Mouse (Mus musculus): ENCODE measurements at regions not wholly inside any gene's neighbourhood (a gene's known extent, or its start where the extent isn't known, plus 50 kb on each side); places are given as distances from the start of the nearest gene placed in this dataset.

GRCm38 (mm10) chr4:47610913-47611312, 136.5 kb downstream of the Sec61b start:
- in situ Hi-C loops (cut with MboI; ENCODE audit: low pct_unique_long_range_greater_than_20kb in 1 of 2, low sequenced_read_pairs in 2 of 2, unreplicated experiment in 1 of 2) = no loop called here

DNA sequence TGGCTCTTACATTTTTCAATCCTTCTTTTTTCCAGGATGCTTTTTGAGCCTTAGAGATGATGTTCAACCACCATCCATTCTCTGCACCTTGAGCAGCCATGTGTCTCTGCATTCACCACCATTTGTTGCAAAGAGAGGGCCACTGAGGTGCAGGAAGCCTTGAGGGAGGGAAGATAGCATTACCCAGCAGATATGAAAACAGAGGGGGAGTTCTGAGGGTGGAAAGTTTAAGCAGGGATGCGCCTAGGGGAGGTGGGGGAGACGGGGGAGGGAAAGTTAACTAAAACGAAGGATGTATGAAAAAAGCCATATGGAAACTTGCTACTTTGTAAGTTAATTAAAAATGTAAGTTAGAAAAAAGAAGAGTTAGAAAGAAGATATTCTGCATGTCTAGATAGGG, 142.1 kb downstream of the Sec61b start:
- in situ Hi-C loops (cut with MboI; ENCODE audit: low pct_unique_long_range_greater_than_20kb in 1 of 2, low sequenced_read_pairs in 2 of 2, unreplicated experiment in 1 of 2) = no loop called here

DNA sequence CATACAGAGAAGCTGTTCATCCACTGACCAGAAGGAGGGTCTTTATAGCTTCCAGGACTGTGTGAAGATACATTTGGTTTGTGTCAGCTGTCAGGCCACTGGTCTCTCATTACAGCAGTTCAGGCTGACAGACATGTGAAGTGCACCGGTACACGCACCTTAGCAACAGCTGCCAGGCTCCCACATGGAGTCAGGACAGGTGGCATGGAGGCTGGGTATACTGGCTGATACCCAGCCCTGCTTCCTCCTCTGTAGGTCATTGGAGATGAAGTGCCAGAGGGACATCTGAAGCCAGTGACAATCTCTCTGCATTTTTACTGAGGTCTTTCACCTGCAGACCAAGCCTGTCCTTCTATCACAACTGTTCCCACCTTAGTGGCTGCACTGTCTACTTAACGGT, 146.2 kb downstream of the Sec61b start:
- in situ Hi-C loops (cut with MboI; ENCODE audit: low pct_unique_long_range_greater_than_20kb in 1 of 2, low sequenced_read_pairs in 2 of 2, unreplicated experiment in 1 of 2) = no loop called here

DNA sequence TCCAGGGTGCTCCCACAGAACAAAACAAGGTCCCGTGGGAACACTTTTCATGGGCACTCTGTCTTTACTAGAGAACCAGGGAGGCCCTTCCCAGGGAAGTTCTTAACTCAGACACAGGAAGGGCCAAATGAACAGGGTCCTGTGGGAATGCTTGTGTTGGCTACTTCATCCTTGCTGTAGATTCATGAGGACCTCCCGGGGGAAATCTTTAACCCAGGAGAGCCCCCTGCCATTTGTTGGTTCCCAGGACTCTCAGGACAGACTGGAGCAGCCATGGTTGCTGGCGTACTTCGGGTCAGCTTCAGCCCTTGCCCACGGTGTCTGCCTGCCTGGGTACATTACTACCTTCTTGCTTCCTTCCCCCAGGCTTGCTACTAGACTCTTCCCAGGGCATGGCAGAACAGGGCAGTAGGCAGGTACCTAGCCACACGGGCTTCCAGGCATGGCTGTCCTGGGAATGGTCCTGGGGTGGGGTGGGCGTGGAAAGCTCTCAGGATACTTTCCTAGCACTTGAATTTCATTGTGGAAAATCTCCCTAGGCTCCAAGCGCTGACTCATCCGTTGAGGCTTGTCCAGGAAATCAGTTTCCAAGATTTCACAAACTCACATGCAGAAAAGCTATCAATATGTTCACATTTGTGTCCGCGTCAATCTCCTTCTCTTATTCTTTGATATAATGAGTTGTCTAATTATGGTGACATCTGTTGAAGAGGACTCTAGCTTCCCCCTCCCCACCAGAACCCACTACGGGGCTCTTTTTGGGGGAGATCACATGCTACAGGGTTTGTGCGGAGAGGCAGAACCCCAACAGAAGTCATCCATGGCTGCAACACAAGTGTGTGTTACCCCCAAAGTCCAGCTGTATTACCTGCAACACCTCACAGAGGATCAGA, 148.6 kb downstream of the Sec61b start:
- in situ Hi-C loops (cut with MboI; ENCODE audit: low pct_unique_long_range_greater_than_20kb in 1 of 2, low sequenced_read_pairs in 2 of 2, unreplicated experiment in 1 of 2) = no loop called here

GRCm38 (mm10) chr4:47630006-47630405, 155.5 kb downstream of the Sec61b start:
- in situ Hi-C loops (cut with MboI; ENCODE audit: low pct_unique_long_range_greater_than_20kb in 1 of 2, low sequenced_read_pairs in 2 of 2, unreplicated experiment in 1 of 2) = no loop called here

- in situ Hi-C loops (cut with MboI; ENCODE audit: low pct_unique_long_range_greater_than_20kb in 1 of 2, low sequenced_read_pairs in 2 of 2, unreplicated experiment in 1 of 2) = no loop called here
These were observed 156.0 kb downstream of the Sec61b start for GRCm38 (mm10) chr4:47630427-47630826.

- in situ Hi-C loops (cut with MboI; ENCODE audit: low pct_unique_long_range_greater_than_20kb in 1 of 2, low sequenced_read_pairs in 2 of 2, unreplicated experiment in 1 of 2) = no loop called here
These were observed 164.5 kb downstream of the Sec61b start for GRCm38 (mm10) chr4:47638876-47639494.

GRCm38 (mm10) chr4:47645093-47645492, 170.6 kb downstream of the Sec61b start:
- in situ Hi-C loops (cut with MboI; ENCODE audit: low pct_unique_long_range_greater_than_20kb in 1 of 2, low sequenced_read_pairs in 2 of 2, unreplicated experiment in 1 of 2) = no loop called here

DNA sequence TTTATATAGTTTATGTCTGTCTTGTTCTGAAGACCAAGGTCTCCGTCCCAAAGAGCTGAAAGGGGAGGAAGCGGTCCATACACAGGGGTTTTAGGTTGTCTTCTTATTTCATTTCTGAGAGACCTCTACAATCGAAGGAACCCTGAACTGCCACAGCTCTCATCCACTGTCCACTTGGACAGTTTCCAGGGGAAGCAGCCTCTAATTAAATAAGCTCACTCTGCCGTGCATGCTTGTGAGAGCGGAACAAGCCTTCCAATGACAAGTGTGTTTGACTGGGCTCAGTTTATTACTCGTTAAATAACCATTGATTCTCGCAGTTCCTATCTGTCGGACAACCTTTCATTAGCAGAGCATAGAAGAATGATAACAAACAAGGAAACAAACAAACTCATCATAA, 174.2 kb downstream of the Sec61b start:
- in situ Hi-C loops (cut with MboI; ENCODE audit: low pct_unique_long_range_greater_than_20kb in 1 of 2, low sequenced_read_pairs in 2 of 2, unreplicated experiment in 1 of 2) = no loop called here

- in situ Hi-C loops (cut with MboI; ENCODE audit: low pct_unique_long_range_greater_than_20kb in 1 of 2, low sequenced_read_pairs in 2 of 2, unreplicated experiment in 1 of 2) = no loop called here
These were observed 175.5 kb downstream of the Sec61b start for GRCm38 (mm10) chr4:47649951-47650350.

DNA sequence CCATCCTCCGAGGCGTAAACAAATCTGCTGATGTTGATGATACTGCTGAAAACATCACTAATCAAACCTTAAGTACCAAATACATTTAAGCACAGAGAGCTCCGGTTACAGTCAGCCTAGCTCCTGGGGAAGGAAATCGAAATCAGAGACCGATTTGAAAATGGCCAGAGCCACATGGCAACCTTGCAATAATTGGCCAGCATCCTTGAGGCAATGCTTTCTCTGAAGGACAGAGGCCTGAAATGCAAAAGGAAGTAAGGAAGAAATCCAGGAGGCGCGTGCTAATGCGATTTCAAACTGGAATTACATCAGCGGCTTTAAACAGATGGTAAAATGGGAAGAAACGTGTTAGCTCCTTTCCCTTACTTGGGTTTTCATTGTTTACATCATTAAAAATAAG, 177.1 kb downstream of the Sec61b start:
- in situ Hi-C loops (cut with MboI; ENCODE audit: low pct_unique_long_range_greater_than_20kb in 1 of 2, low sequenced_read_pairs in 2 of 2, unreplicated experiment in 1 of 2) = no loop called here

- in situ Hi-C loops (cut with MboI; ENCODE audit: low pct_unique_long_range_greater_than_20kb in 1 of 2, low sequenced_read_pairs in 2 of 2, unreplicated experiment in 1 of 2) = no loop called here
These were observed 178.7 kb downstream of the Sec61b start for GRCm38 (mm10) chr4:47653143-47653542.

DNA sequence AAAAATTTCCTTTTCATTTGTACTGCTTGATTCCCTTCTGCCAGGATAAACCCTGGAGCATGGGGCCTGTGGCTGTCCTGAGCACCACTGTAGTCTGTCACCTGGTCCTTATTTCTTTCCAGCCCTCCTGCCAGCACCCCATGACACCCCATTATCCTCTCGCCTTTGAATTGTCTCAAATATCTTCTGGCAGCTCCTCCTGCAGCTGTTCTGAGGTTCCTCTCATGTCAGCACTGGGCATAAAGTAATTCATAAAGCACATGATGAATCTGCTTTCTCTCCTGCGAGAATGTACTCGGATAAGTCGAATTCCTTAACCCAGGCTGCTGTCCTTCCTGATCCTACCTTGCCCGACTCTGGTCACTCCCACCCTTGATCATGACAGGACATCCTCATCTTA, 195.1 kb downstream of the Sec61b start:
- in situ Hi-C loops (cut with MboI; ENCODE audit: low pct_unique_long_range_greater_than_20kb in 1 of 2, low sequenced_read_pairs in 2 of 2, unreplicated experiment in 1 of 2) = no loop called here

DNA sequence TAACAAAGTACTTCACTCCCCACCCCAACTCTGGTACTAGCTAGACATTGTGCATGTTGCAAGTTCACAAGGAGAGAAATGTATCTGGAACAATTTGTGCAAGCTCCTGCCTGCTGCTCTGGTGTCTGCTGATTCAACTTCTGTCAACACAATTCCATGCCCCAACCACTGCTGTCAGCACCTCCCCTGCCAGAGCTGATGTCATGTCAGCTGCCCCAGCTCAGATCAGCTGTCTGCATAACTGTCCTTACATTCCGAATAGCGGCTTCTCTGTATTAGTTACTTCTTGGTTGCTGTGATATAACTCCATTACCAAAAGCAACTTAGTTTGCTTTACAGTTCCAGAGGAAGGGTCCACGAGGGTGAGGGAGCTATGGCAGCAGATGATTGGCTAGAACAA, 196.0 kb downstream of the Sec61b start:
- in situ Hi-C loops (cut with MboI; ENCODE audit: low pct_unique_long_range_greater_than_20kb in 1 of 2, low sequenced_read_pairs in 2 of 2, unreplicated experiment in 1 of 2) = no loop called here

- in situ Hi-C loops (cut with MboI; ENCODE audit: low pct_unique_long_range_greater_than_20kb in 1 of 2, low sequenced_read_pairs in 2 of 2, unreplicated experiment in 1 of 2) = no loop called here
These were observed 196.9 kb downstream of the Sec61b start for GRCm38 (mm10) chr4:47671362-47671761.

- in situ Hi-C loops (cut with MboI; ENCODE audit: low pct_unique_long_range_greater_than_20kb in 1 of 2, low sequenced_read_pairs in 2 of 2, unreplicated experiment in 1 of 2) = no loop called here
These were observed 206.7 kb downstream of the Sec61b start for GRCm38 (mm10) chr4:47681141-47681540.

- in situ Hi-C loops (cut with MboI; ENCODE audit: low pct_unique_long_range_greater_than_20kb in 1 of 2, low sequenced_read_pairs in 2 of 2, unreplicated experiment in 1 of 2) = no loop called here
These were observed 216.7 kb downstream of the Sec61b start for GRCm38 (mm10) chr4:47691207-47691606.

DNA sequence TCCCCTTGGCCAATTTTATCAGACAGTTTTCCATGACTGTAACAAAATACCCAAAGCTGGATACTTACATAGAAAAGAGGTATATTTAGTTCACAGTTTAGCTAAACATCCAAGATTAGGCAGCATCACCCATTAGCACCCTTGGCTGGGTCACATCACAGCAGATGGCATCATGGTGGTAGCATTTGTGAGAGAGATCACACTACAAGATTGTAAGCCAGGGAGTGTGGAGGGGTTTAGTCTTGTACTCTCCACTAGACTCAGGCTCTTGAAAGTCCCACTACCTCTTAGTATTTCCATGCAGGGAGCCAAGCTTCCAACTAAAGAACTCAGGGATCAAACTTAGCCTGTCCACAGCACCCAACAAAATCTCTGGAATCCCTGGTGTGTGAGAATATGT, 218.2 kb downstream of the Sec61b start:
- in situ Hi-C loops (cut with MboI; ENCODE audit: low pct_unique_long_range_greater_than_20kb in 1 of 2, low sequenced_read_pairs in 2 of 2, unreplicated experiment in 1 of 2) = no loop called here

DNA sequence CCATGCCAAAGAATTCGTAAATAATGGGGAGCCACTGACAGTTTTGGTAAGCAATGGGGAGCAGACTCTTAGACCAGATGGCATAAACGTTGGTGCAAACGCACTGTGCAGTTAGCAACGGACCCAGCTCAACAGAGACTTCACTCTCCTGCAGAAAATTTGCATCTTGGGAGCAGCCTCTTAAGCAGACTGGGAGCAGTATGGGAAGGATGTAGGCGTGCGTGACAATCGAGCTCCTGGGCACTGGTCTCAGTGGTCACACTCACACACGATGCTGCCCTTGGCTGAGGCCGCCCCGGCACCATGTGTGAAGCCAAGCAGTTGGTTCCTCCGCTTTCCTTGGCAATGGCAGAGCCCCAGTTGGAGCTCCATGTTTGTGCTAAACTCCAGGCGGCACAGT, 218.8 kb downstream of the Sec61b start:
- in situ Hi-C loops (cut with MboI; ENCODE audit: low pct_unique_long_range_greater_than_20kb in 1 of 2, low sequenced_read_pairs in 2 of 2, unreplicated experiment in 1 of 2) = no loop called here

DNA sequence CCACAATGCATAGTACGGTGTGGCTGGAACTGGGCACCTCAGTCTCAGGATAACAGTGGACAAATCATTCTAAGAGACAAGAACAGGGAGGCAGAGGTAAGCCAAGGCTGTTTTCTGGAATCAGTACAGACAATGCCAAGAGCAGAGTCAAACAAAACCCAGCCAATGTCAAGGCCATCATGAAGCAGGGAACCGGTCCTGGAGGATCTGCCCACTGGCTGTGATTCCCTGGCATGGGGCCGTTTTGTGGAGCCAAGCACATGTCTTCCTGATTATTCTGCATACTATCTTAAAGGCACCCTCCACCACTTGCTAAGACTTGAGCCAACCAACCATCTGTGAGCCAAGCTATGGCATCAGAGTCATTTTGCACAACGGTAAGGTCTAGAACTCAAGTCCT, 222.6 kb downstream of the Sec61b start:
- in situ Hi-C loops (cut with MboI; ENCODE audit: low pct_unique_long_range_greater_than_20kb in 1 of 2, low sequenced_read_pairs in 2 of 2, unreplicated experiment in 1 of 2) = no loop called here
